Mouse (Mus musculus) T-cell, adult 2 months (primary cell): ENCODE results near the gene Ficd.

ENCODE experiments used
- DNase-seq: peaks from one replicate; pipeline ENCODE4 v3.0.0; 2022; ENCODE audit warnings: low spot score

The Ficd gene

DNA sequence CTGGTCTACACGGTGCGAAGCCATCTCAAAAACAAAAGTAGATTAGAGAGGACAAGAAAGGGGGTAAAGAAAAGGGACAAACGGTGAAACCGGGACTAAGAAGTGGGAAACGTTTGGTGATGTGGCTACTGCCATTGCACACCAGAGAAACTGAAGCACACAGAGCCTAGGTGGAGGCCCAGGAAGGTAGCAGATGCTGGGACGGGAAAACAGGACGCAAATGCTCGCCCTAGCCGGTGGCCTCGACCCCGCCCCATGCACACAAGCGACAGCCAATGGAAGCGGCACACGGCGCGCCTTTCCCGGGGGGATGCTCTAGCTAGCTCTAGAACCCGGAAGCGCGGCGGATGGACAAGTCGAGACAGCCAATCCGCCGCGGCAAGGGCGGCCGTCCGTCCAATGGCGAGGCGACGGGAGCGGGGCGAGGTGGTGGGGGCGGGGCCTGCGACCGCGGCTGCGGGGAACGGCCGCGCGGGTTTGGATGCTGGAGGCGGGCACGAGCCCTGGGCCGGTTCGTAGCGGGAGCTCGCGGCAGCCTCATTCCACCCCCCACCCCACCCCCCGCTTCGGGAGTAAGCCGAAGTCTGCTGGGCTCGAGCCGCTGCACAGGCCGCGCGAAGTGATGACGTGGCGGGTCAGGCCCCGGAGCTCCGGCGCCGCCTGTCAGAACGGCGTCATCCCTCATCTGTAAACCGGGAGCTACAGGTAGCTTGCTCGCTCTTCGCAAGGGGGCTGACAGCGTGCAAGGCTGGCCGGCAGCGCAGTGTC, at the start of gene Ficd:
Gene Ficd (plus strand): TSS at position 459 of the 768 bp plus-strand sequence.
- peak; percentile 91 for DNase-seq

DNA sequence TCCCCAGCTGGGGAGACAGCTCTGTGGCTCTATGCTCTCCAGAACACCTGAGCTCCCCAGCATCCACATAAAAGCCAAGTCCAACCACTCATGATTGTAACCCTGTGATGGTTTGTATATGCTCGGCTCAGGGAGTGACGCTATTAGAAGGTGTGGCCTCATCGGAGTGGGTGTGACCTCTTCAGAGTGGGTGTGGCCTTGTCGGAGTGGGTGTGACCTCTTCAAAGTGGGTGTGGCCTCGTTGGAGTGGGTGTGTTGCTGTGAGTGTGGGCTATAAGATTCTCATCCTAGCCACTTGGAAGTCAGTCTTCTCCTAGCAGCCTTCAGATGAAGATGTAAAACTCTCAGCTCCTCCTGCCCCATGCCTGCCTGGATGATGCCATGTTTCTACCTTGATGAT, 48.1 kb upstream of the Ficd start:
- DNase-seq: no peak

GRCm38 (mm10) chr5:113690069-113690548, 45.5 kb upstream of the Ficd start:
- no peak for DNase-seq

- no peak for DNase-seq
Measured at GRCm38 (mm10) chr5:113690866-113691265, 44.7 kb upstream of the Ficd start.

DNA sequence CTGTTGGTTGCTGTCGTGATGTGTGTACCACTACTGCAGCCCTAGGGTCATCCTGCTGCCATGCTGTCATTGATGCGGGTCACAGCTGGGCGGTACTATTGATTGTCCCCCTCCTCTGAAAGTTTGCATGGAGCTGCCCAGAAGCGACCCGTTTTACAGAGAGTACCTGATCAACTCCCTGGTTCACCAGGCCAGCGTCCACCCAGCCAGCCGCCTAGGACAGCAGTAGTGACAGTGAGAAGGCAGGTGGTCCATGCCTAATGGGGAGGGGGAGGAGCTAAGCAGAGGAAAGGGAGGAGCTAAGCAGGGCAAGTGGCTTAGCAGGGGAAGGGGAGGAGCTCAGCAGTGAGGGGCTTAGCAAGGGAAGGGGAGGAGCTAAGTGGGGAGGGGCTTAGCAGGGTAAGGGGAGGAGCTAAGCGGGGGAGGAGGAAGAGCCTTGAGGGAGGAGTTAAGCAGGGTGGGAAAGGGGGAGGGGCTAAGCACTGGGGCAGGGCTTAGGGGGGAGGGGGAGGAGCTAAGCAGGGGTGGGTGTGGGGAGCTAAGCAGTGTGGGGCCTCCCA, 42.3 kb upstream of the Ficd start:
- no peak for DNase-seq

- no peak for DNase-seq
Measured at GRCm38 (mm10) chr5:113694000-113694399, 41.6 kb upstream of the Ficd start.

DNA sequence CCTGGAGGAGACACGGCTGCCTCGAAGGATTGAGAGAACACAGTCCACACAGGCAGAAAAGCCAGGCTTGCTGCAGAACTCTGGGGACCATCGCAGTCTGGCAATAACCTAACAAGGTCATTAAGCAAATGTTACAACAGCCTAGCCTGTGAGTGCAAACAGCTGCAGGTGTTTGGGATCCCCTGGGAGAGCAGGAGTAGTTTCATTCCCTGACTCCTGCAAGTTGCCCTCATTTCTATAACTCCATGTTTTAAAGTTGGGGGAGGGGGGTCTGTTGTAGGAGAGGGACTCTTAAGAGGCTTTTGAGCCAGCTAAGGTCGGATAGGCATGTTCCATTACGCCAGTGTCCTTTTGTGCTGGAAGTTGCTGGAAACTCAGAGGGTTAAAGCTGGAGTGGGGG, 41.2 kb upstream of the Ficd start:
- DNase-seq: no peak

- DNase-seq: no peak
Measured at GRCm38 (mm10) chr5:113700388-113701023, 35.1 kb upstream of the Ficd start.

DNA sequence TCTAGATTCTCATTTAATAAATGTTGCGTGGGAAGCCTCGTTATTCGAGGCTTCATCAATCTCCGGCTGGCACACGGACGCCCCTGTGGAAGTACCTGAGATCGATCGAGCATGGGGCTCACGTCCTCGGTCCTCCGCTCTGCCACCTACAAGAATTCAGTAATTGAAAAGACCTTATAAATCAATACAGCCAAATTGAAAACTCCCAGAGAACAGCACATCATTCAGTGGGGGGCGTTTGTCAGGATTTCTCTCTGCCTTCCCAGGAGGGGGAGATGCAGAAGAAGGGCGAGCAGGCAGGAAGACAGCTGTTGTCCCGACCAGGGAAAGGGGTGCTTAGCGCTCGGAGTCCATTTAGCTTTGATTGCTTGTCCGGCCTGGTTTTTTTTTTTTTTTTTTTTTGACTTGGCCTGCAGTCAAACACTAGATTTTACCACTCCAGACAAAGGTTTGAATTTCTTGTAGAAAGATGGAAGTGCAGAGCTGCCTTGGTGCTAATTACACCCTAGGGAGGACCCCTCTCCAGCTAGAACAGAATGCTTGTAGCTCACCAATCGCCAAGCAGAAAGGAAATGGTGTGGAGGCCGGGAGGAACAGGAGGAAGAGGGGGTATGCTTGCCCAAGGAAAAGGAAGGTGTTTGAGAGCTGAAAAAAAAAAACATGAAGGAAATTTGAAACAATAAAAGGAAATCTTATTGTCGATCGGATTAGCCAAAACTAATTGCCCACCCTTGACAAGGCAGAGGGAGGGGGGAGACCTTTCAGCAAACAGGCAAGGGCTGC, 31.6 kb upstream of the Ficd start:
- no peak for DNase-seq

DNA sequence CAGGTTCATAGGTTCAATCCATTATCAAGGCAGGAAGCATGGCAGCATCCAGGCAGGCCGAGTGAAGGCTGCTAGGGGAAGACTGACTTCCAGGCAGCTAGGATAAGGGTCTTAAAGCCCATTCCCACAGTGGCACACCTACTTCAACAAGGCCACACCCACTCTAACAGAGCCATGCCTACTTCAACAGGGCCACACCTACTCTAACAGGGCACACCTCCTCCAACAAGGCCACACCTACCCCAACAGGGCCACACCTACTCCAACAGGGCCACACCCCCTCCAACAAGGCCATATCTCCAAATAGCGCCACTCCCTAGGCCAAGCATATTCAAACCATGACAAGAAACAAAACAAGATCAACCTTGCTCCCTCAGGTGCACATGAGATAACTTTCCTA, 22.7 kb upstream of the Ficd start:
- DNase-seq: no peak

DNA sequence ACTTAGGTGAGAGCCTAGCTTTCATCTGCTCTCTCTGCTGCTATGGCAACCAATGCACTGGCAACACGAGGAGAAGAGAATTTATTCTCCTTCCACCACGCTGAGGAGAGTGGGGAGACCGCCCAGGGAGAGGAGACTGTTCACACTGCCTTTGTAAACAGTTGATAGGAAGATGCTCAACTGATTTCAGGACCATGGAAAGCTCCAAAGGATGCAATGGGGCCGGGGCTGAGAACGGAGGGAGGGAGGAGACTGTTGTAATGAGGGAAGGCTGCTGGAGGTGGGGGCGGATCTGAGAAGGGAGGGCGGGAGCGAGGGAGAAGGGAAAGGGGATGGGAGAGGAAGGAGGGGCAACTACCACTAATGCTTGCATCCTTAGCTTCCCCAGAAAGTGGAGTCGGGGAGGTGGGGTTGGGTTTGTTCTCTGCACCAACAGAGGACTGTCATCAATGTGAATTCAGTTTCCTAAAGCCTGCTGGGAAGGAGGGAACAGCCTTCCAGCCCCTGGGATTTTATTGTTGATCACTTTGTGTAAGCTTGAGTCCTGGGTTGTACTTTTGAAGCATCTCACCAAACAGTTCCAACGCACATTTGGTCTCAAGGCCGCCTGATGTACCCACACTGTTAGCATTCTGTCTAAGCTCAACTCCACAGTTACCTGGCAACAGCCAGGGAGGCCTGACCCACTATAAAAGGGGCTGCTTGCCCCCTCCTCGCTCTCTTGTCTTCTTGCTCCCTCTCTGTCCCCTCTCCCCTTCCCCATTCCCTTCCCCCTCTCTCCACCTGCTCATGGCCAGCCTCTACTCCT, 18.8 kb upstream of the Ficd start:
- DNase-seq: no peak

GRCm38 (mm10) chr5:113719221-113719661, 16.4 kb upstream of the Ficd start:
- no peak for DNase-seq

DNA sequence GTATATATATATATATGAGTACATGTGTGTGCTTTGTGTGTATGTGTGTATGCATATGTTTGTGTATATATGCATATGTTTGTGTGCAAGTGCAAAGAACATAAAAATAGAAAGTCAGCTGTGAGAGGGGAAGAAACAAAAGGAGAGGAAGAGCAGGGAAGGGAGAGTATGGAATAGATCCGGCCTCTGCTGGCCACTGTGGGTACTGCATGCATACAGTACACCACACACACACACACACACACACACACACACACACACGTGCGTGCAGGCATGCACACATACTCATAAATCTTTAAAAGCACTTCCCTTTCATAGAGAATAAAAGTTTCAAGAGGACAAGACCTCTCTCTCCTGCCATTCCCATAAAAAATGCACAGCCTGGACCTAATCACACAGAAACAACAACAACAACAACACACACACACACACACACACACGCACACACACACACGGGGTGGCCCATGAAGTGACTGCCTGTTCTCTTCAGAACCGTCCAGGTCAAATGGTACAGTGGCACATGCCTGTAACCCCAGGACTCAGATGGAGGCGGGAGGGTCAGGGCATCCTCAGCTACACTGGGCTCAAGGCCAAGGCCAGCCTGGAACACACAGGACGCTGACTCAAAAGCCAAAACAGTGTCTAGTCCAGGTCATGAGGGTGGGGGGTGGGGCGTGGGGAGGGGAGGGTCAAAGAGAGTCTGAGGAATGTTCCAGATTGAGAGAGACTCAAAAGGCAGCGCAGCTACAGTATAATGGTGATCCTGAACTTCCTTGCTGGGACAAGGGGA, 13.2 kb upstream of the Ficd start:
- DNase-seq: no peak

DNA sequence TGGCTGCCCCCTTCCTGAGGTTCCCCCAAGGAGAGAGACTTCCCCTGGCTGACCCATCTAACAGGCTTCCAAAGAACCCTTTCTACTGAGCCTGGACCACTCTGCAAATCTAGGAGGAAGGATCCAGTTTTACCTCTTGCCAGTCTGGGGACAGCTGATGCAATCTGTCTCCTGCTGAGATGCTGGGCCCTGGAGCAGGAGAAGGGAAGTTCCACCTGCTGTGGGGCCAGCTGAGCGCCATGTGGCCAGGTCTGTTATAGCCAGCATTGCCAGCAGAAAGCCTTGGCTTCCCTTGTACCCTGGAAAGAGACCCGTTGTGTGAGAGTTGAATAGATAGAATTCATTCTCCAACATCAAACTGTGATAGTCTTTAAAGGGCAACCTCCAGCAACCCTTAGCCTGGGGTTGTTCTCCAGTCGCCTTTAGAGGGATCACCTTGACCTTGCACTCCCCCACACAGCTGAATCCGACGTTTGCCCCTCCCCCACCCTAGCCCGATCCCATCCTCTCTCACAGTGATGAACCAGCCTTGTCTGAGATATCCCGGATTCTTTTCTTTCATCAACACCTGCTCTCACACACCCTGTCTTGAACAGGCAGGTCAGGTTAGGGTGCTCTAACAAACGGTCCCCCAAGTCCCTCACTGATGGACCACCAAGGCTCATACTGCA, 11.9 kb upstream of the Ficd start:
- DNase-seq: no peak

GRCm38 (mm10) chr5:113724446-113724845, 11.2 kb upstream of the Ficd start, which contains the start of gene 1700069L16Rik:
Gene 1700069L16Rik (minus strand): TSS chr5:113724772.
- DNase-seq: peak; percentile 66

DNA sequence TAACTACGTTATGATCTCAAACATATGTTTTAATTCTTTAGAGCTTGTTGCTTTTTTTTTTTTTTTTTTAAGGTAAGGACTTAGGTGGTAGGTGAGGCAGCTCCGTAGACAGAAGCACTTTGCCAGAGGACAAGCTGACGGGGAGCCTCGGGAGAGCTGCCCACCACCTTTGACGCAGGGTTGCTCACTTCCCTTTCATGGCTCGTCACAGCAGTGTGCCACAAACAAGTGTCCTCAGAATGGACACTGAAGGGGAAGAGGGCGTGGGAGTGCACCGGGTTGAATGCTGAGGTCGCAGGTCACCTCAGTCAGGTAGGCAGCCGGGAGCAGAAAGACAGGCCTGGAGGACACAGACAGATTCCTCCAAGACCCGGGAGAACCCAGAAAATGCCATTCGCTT, 10.2 kb upstream of the Ficd start:
- DNase-seq: no peak

- no peak for DNase-seq
Measured at GRCm38 (mm10) chr5:113726618-113727017, 9.0 kb upstream of the Ficd start.

- no peak for DNase-seq
Measured at GRCm38 (mm10) chr5:113727238-113727637, 8.4 kb upstream of the Ficd start.

DNA sequence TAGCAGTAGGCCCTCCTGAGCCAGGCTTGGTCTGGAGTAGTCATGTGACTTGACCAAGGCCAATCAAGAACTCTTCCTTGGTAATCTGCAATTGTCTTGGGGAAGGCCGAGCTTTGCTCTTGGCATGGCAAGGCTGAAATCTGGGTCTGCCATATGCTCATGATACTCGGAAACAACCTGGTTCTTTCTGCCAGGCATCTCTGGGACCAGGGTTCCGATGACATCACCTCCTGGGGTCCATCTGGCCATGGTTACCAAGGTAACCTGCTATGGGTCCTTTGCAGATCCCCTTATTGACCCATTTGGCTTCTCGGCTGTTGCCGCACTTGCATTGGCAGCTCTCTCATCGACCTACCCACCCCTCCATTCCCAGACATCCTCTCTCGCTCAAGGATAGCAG, 7.6 kb upstream of the Ficd start:
- DNase-seq: no peak

DNA sequence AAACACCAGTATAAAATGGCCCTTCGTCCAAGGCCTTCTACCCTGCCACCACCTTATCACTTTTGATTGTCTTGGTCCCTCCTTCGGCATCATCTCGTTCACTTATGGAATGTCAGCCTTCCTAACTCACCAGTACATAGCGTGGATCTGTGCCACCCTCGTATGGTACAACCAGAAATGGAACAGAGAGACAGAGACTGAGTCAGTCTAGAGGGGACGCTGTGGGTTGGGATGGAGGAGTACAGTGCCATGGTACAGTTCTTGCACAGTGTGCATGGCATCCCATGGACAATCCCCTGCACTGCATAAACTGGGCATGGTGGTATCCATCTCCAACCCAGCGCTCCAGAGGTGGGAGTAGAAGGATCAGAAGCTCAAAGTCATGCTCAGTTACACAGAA, 6.9 kb upstream of the Ficd start:
- DNase-seq: no peak
